8 mouse cellular contexts compared by ENCODE assay signal in genomic region chr6:90604130-90604529, GRCm38 (mm10). TPM values are rescaled to one million over a fixed set of nuclear protein-coding genes. Genes with fewer than 3 reads are reported as not detected.
DNase-seq lines count a peak whose midpoint lies in the region; ATAC-seq lines count a peak whose summit lies in the region.

No protein-coding gene starts in this region.

- WGBS in kidney, embryonic 15.5 days: 61% methylated on average over 3 of the region's 3 CpGs
- WGBS in embryonic facial prominence, embryonic 14.5 days: 44% methylated on average over 3 of the region's 3 CpGs
- WGBS in intestine, embryonic 16.5 days: 63% methylated on average over 3 of the region's 3 CpGs
- 67% methylated on average over 3 of the region's 3 CpGs for WGBS in neural tube, embryonic 13.5 days

- H3K4me2 ChIP-seq in kidney, embryonic 15.5 days: peak overlapping the region; percentile 95
- peak overlapping the region; percentile 65 for H3K4me2 ChIP-seq in embryonic facial prominence, embryonic 14.5 days (ENCODE audit: low read depth, low read length)
- H3K4me2 ChIP-seq in intestine, embryonic 16.5 days (ENCODE audit: low read depth, low read length): peak overlapping the region; percentile 52; the same call in 1 of the 2 replicates
- peak overlapping the region; percentile 74 for H3K4me2 ChIP-seq in neural tube, embryonic 13.5 days

- ATAC-seq in kidney, embryonic 15.5 days (replicated peaks; ENCODE audit: low FRiP score): no peak; the same call in 1 of the 2 replicates
- no peak for ATAC-seq in embryonic facial prominence, embryonic 14.5 days (ENCODE audit: low read depth)
- no peak for ATAC-seq in intestine, embryonic 16.5 days
- ATAC-seq in neural tube, embryonic 13.5 days (ENCODE audit: low read depth): no peak

- H3K9ac ChIP-seq in kidney, embryonic 15.5 days: no peak overlapping the region
- H3K9ac ChIP-seq in embryonic facial prominence, embryonic 14.5 days (ENCODE audit: low read depth, low read length): no peak overlapping the region; the same call in 1 of the 2 replicates
- H3K9ac ChIP-seq in intestine, embryonic 16.5 days (ENCODE audit: low read depth, low read length): peak overlapping the region; percentile 68; the same call in 1 of the 2 replicates
- no peak overlapping the region for H3K9ac ChIP-seq in neural tube, embryonic 13.5 days

- intact Hi-C loops in left cerebral cortex, postnatal 10 days (cut with DNase I): no loop called here

- H3K9me3 ChIP-seq in kidney, embryonic 15.5 days (replicated peaks): no peaks in the 10 kb centered on the region
- H3K9me3 ChIP-seq in embryonic facial prominence, embryonic 14.5 days (ENCODE audit: control insufficient read depth, low read length): no peaks in the 10 kb centered on the region
- no peaks in the 10 kb centered on the region for H3K9me3 ChIP-seq in intestine, embryonic 16.5 days (ENCODE audit: control insufficient read depth, low read length)
- H3K9me3 ChIP-seq in neural tube, embryonic 13.5 days: no peaks in the 10 kb centered on the region

- H3K4me3 ChIP-seq in kidney, embryonic 15.5 days (replicated peaks): peak overlapping the region; percentile 65; the same call in 1 of the 2 replicates
- peak overlapping the region; percentile 52 for H3K4me3 ChIP-seq in embryonic facial prominence, embryonic 14.5 days (ENCODE audit: low read depth, low read length)
- peak overlapping the region; percentile 54; the same call in 1 of the 2 replicates for H3K4me3 ChIP-seq in intestine, embryonic 16.5 days (ENCODE audit: low read length)
- peak overlapping the region; percentile 53 for H3K4me3 ChIP-seq in neural tube, embryonic 13.5 days

- H3K36me3 ChIP-seq in kidney, embryonic 15.5 days: no peaks in the 10 kb centered on the region
- H3K36me3 ChIP-seq in embryonic facial prominence, embryonic 14.5 days (ENCODE audit: control insufficient read depth, insufficient read depth, low read length): no peaks in the 10 kb centered on the region
- no peaks in the 10 kb centered on the region for H3K36me3 ChIP-seq in intestine, embryonic 16.5 days (ENCODE audit: control insufficient read depth, insufficient read depth, low read length)
- no peaks in the 10 kb centered on the region for H3K36me3 ChIP-seq in neural tube, embryonic 13.5 days

- no peak for DNase-seq in kidney, adult 11 months
- no peak for DNase-seq in embryonic facial prominence, embryonic 14.5 days (ENCODE audit: low spot score)
- DNase-seq in ovary, postnatal 10 days (ENCODE audit: low spot score): no peak
- DNase-seq in left cerebral cortex, postnatal 10 days (ENCODE audit: extremely low spot score in 1 of 2, low spot score in 2 of 2): no peak
- DNase-seq in spleen, adult 12 weeks (ENCODE audit: low spot score): no peak

- H3K4me1 ChIP-seq in kidney, embryonic 15.5 days: peaks cover 29% of the 10 kb centered on the region
- no peaks in the 10 kb centered on the region for H3K4me1 ChIP-seq in embryonic facial prominence, embryonic 14.5 days (ENCODE audit: control insufficient read depth, insufficient read depth, low read length)
- peaks cover 4% of the 10 kb centered on the region; the same call in 1 of the 2 replicates for H3K4me1 ChIP-seq in intestine, embryonic 16.5 days (ENCODE audit: control insufficient read depth, insufficient read depth, low read length)
- H3K4me1 ChIP-seq in neural tube, embryonic 13.5 days (replicated peaks): peaks cover 12% of the 10 kb centered on the region

- no peaks in the 10 kb centered on the region for H3K27me3 ChIP-seq in kidney, embryonic 15.5 days
- H3K27me3 ChIP-seq in embryonic facial prominence, embryonic 14.5 days (replicated peaks; ENCODE audit: control insufficient read depth, insufficient read depth, low read length): no peaks in the 10 kb centered on the region
- H3K27me3 ChIP-seq in intestine, embryonic 16.5 days (replicated peaks; ENCODE audit: control insufficient read depth, insufficient read depth, low read length): no peaks in the 10 kb centered on the region
- peaks cover 2% of the 10 kb centered on the region; the same call in 1 of the 2 replicates for H3K27me3 ChIP-seq in neural tube, embryonic 13.5 days

- H3K27ac ChIP-seq in kidney, embryonic 15.5 days: no peak overlapping the region
- no peak overlapping the region for H3K27ac ChIP-seq in embryonic facial prominence, embryonic 14.5 days (replicated peaks; ENCODE audit: low read depth, low read length)
- H3K27ac ChIP-seq in intestine, embryonic 16.5 days (ENCODE audit: low read length): no peak overlapping the region
- H3K27ac ChIP-seq in neural tube, embryonic 13.5 days (replicated peaks): no peak overlapping the region

RNA-seq across cellular contexts. Expression of gene Slc41a3, which starts 0.4 kb away (rescaled TPM):
- polyA plus RNA-seq in kidney, embryonic 15.5 days (2015; fragmentation: Nextera tagmentation; extraction: Ambion mirVana): 6.2 and 7.6 TPM in 2 replicates
- 5.4 and 7.2 TPM in 2 replicates for polyA plus RNA-seq in embryonic facial prominence, embryonic 14.5 days (2014; fragmentation: Nextera tagmentation; extraction: Ambion mirVana)
- 6.4 and 7.1 TPM in 2 replicates for polyA plus RNA-seq in intestine, embryonic 16.5 days (2015; fragmentation: Nextera tagmentation; extraction: Ambion mirVana)
- polyA plus RNA-seq in neural tube, embryonic 13.5 days (2015; fragmentation: Nextera tagmentation; extraction: Ambion mirVana): 4.9 and 5.8 TPM in 2 replicates
- total RNA-seq in left cerebral cortex, postnatal 10 days (2021): 1 to 10 TPM; 6.7 to 7.2 TPM
